ENCODE assay signal across 16 mouse cellular contexts in the genomic region with DNA sequence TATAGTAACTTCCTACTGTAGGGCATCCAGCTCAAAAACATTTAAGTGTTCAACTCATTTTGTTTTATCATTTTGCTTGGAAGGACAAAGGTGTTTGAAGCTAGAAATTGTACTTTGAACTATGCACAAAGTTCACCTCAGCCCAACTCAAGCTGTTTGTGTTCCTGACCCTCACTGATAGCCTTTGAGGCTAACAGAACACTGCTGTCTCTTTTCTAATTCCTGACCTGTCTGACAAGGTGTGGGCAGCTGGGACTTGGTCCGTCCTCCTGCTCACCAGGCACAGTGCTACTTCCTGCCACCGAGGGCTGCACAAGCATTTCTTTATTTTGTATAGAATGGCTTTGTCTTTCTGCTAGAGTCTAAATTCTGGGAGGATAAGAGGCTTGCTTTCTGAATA. TPM values are rescaled to one million over a fixed set of nuclear protein-coding genes. Genes with fewer than 3 reads are reported as not detected.
DNase-seq lines count a peak whose midpoint lies in the region; ATAC-seq and TF ChIP-seq lines count a peak whose summit lies in the region.
"Had no signal": no experiment of that assay in that cellular context is flagged by ENCODE, and none has a peak within 500 bp of the region (broad histone marks: within the 10 kb centered on the region; RNA-seq: fewer than 3 reads in every experiment).

No protein-coding gene starts in this region.

- no peak overlapping the region for H3K4me2 ChIP-seq in intestine, embryonic 14.5 days (ENCODE audit: low read length)
- no peak overlapping the region for H3K4me2 ChIP-seq in kidney, embryonic 16.5 days (replicated peaks; ENCODE audit: low read depth, low read length)
- H3K4me2 ChIP-seq in forebrain, embryonic 14.5 days (ENCODE audit: low read length): no peak overlapping the region
- H3K4me2 ChIP-seq: embryonic facial prominence, embryonic 13.5 days; hindbrain, embryonic 13.5 days; neural tube, embryonic 12.5 days had no signal

- no peaks in the 10 kb centered on the region for H3K4me1 ChIP-seq in intestine, embryonic 14.5 days (replicated peaks; ENCODE audit: control insufficient read depth, insufficient read depth, low read length)
- H3K4me1 ChIP-seq in kidney, embryonic 16.5 days (ENCODE audit: insufficient read depth, low read length): peaks cover 19% of the 10 kb centered on the region; the same call in 1 of the 2 replicates
- peaks cover 17% of the 10 kb centered on the region; the same call in 1 of the 2 replicates for H3K4me1 ChIP-seq in small intestine, adult 2 months (ENCODE audit: control insufficient read depth, insufficient read depth, insufficient read length, low read length)
- H3K4me1 ChIP-seq in forebrain, embryonic 14.5 days (ENCODE audit: control insufficient read depth, insufficient read depth, low read length): peaks cover 4% of the 10 kb centered on the region; the same call in 1 of the 2 replicates
- H3K4me1 ChIP-seq: hindbrain, embryonic 13.5 days; megakaryocyte, embryonic 14.5 days; neural tube, embryonic 12.5 days had no signal

- WGBS in intestine, embryonic 14.5 days: 41% methylated on average over 2 of the region's 2 CpGs
- 40% methylated on average over 2 of the region's 2 CpGs for WGBS in kidney, embryonic 16.5 days
- WGBS in small intestine, adult 2 months: 12% methylated on average over 2 of the region's 2 CpGs
- 46% methylated on average over 2 of the region's 2 CpGs for WGBS in forebrain, embryonic 14.5 days

- DNase-seq in kidney, adult 18-20 months: peak; percentile 52
- no peak for DNase-seq in kidney, postnatal 14 days
- peak; percentile 50 for DNase-seq in intestine, embryonic 14.5 days (ENCODE audit: low spot score)
- no peak for DNase-seq in forebrain, embryonic 14.5 days (ENCODE audit: low spot score)
- DNase-seq: cerebellum, adult 9-10 months; gastrocnemius, postnatal 14 days; heart, postnatal 10 days; thymus, postnatal 25 days had no signal

- no peaks in the 10 kb centered on the region for H3K27me3 ChIP-seq in intestine, embryonic 14.5 days (replicated peaks; ENCODE audit: control insufficient read depth, insufficient read depth, low read length)
- no peaks in the 10 kb centered on the region for H3K27me3 ChIP-seq in kidney, embryonic 16.5 days (ENCODE audit: insufficient read depth, low read length)
- H3K27me3 ChIP-seq in small intestine, adult 2 months (ENCODE audit: control insufficient read depth, insufficient read depth, low read length): no peaks in the 10 kb centered on the region
- no peaks in the 10 kb centered on the region for H3K27me3 ChIP-seq in forebrain, embryonic 14.5 days (replicated peaks; ENCODE audit: control insufficient read depth, insufficient read depth, low read length)
- H3K27me3 ChIP-seq: CH12.LX; embryonic facial prominence, embryonic 13.5 days; hindbrain, embryonic 13.5 days; megakaryocyte, embryonic 14.5 days; neural tube, embryonic 12.5 days had no signal

- no peak for ATAC-seq in intestine, embryonic 14.5 days (replicated peaks; ENCODE audit: low FRiP score, low TSS enrichment, low read depth)
- no peak for ATAC-seq in kidney, embryonic 16.5 days (ENCODE audit: low FRiP score, low TSS enrichment)
- ATAC-seq in forebrain, embryonic 14.5 days: no peak
- no peak for ATAC-seq in megakaryocyte, adult 5-6 weeks (ENCODE audit: poor library complexity, severe bottlenecking)

- H3K9ac ChIP-seq in intestine, embryonic 14.5 days (ENCODE audit: low read length): no peak overlapping the region
- H3K9ac ChIP-seq in kidney, embryonic 16.5 days (replicated peaks; ENCODE audit: low read length): no peak overlapping the region
- H3K9ac ChIP-seq in forebrain, embryonic 14.5 days (ENCODE audit: low read length): no peak overlapping the region
- H3K9ac ChIP-seq: embryonic facial prominence, embryonic 13.5 days; hindbrain, embryonic 13.5 days; neural tube, embryonic 12.5 days had no signal

- H3K9me3 ChIP-seq in intestine, embryonic 14.5 days (ENCODE audit: control insufficient read depth, low read length): no peaks in the 10 kb centered on the region
- no peaks in the 10 kb centered on the region for H3K9me3 ChIP-seq in kidney, embryonic 16.5 days (ENCODE audit: low read length)
- no peaks in the 10 kb centered on the region for H3K9me3 ChIP-seq in forebrain, embryonic 14.5 days (replicated peaks; ENCODE audit: control insufficient read depth, low read length)
- H3K9me3 ChIP-seq: embryonic facial prominence, embryonic 13.5 days; hindbrain, embryonic 13.5 days; megakaryocyte, embryonic 14.5 days; neural tube, embryonic 12.5 days had no signal

- TF ChIP-seq CTCF in small intestine, adult 2 months (IDR thresholded peaks at IDR 0.05; ENCODE audit: extremely low read depth, insufficient read length, insufficient replicate concordance, low read depth, low read length): no peak; the same call in 1 of the 2 replicates

- no peak overlapping the region for H3K4me3 ChIP-seq in intestine, embryonic 14.5 days (ENCODE audit: low read depth, low read length)
- H3K4me3 ChIP-seq in kidney, embryonic 16.5 days (ENCODE audit: low read length): no peak overlapping the region
- no peak overlapping the region for H3K4me3 ChIP-seq in small intestine, adult 2 months (ENCODE audit: low read depth, low read length)
- H3K4me3 ChIP-seq in forebrain, embryonic 14.5 days (ENCODE audit: low read depth, low read length): no peak overlapping the region
- H3K4me3 ChIP-seq: embryonic facial prominence, embryonic 13.5 days; hindbrain, embryonic 13.5 days; megakaryocyte, embryonic 14.5 days; neural tube, embryonic 12.5 days had no signal

- TF ChIP-seq POLR2A in small intestine, adult 2 months (IDR thresholded peaks at IDR 0.05; ENCODE audit: low read depth, low read length): no peak

- H3K27ac ChIP-seq in intestine, embryonic 14.5 days (ENCODE audit: low read depth): no peak overlapping the region
- peak overlapping the region; percentile 85 for H3K27ac ChIP-seq in kidney, embryonic 16.5 days (ENCODE audit: low read length)
- peak overlapping the region; percentile 98 for H3K27ac ChIP-seq in small intestine, adult 2 months (ENCODE audit: insufficient read depth, low read depth, low read length)
- no peak overlapping the region for H3K27ac ChIP-seq in forebrain, embryonic 14.5 days (ENCODE audit: low read depth, low read length)
- H3K27ac ChIP-seq: embryonic facial prominence, embryonic 13.5 days; hindbrain, embryonic 13.5 days; neural tube, embryonic 12.5 days had no signal

- H3K36me3 ChIP-seq in intestine, embryonic 14.5 days (ENCODE audit: control insufficient read depth, insufficient read depth, low read length): no peaks in the 10 kb centered on the region
- H3K36me3 ChIP-seq in kidney, embryonic 16.5 days (ENCODE audit: insufficient read depth, low read length): no peaks in the 10 kb centered on the region
- H3K36me3 ChIP-seq in small intestine, adult 2 months (ENCODE audit: control insufficient read depth, insufficient read depth, low read length): no peaks in the 10 kb centered on the region
- no peaks in the 10 kb centered on the region for H3K36me3 ChIP-seq in forebrain, embryonic 14.5 days (ENCODE audit: control insufficient read depth, insufficient read depth, low read length)
- H3K36me3 ChIP-seq: embryonic facial prominence, embryonic 13.5 days; hindbrain, embryonic 13.5 days; neural tube, embryonic 12.5 days had no signal

RNA-seq across cellular contexts. Expression of a gene that starts 58.0 kb away (rescaled TPM):
- 42.3 and 49.6 TPM in 2 replicates for polyA plus RNA-seq in intestine, embryonic 14.5 days (2014; fragmentation: Nextera tagmentation; extraction: Ambion mirVana)
- 41.0 and 46.9 TPM in 2 replicates for polyA plus RNA-seq in kidney, embryonic 16.5 days (2015; fragmentation: Nextera tagmentation; extraction: Ambion mirVana)
- 0.23 and 1.2 TPM in 2 replicates for polyA plus RNA-seq in small intestine, adult 2 months (2012; rRNA removed)
- polyA plus RNA-seq in forebrain, embryonic 14.5 days (2014; fragmentation: Nextera tagmentation; extraction: Ambion mirVana): 39.7 and 43.9 TPM in 2 replicates
- total RNA-seq in megakaryocyte, adult 5-6 weeks (2015): 10.6 and 12.8 TPM in 2 replicates
- total RNA-seq in megakaryocyte, adult 5-6 weeks (2017): 14.8 and 15.7 TPM in 2 replicates

Comparison
In these comparisons a context has a peak if more than half of its experiments do, and no peak if none do; other contexts are left out.
1. DNase-seq: peak in kidney, adult 18-20 months (single experiment) and intestine, embryonic 14.5 days (single experiment); none in kidney, postnatal 14 days (single experiment) and forebrain, embryonic 14.5 days (single experiment).
2. H3K27ac ChIP-seq: peak in kidney, embryonic 16.5 days (single experiment) and small intestine, adult 2 months (single experiment); none in intestine, embryonic 14.5 days (single experiment) and forebrain, embryonic 14.5 days (single experiment).
3. RNA of a gene that starts 58.0 kb away (polyA plus RNA-seq): 42.3 to 49.6 TPM in intestine, embryonic 14.5 days, 41.0 to 46.9 TPM in kidney, embryonic 16.5 days and 39.7 to 43.9 TPM in forebrain, embryonic 14.5 days; 0.23 to 1.2 TPM in small intestine, adult 2 months; every median in the first group is over 10 times any median in the second.